Mouse (Mus musculus) G1E (cell line): Measurements from ENCODE around the gene Arnt. TPM values are rescaled to one million over a fixed set of nuclear protein-coding genes. Genes with fewer than 3 reads are reported as not detected.

Experiments used
- ATAC-seq: 2 replicates; pipeline ENCODE4 v1.8.0; 2016; ENCODE audit warnings: mild to moderate bottlenecking; ENCODE audit not compliant: insufficient number of reproducible peaks, poor library complexity, low FRiP score, severe bottlenecking; ENCODE audit errors: extremely low read depth
- DNase-seq: peaks from one replicate; pipeline ENCODE4 v3.0.0; 2012; ENCODE audit warnings: low spot score
- H3K27me3 ChIP-seq: 2 replicates; pipeline ENCODE4 v1.6.1; 2012; ENCODE audit warnings: mild to moderate bottlenecking, low read length, inconsistent platforms; ENCODE audit not compliant: insufficient read depth
- H3K36me3 ChIP-seq: replicated peaks from 2 replicates; pipeline ENCODE3; 2012; ENCODE audit warnings: mild to moderate bottlenecking, inconsistent platforms
- H3K4me1 ChIP-seq: 2 replicates; pipeline ENCODE4 v1.6.1; 2012; ENCODE audit warnings: low read depth, low read length, inconsistent platforms, mixed read lengths; ENCODE audit not compliant: insufficient read depth
- H3K4me3 ChIP-seq: 2 replicates; pipeline ENCODE4 v1.5.1; 2012; ENCODE audit warnings: low read depth, mild to moderate bottlenecking, inconsistent platforms, low read length, moderate library complexity, mixed read lengths
- H3K9me3 ChIP-seq: replicated peaks from 2 replicates; pipeline ENCODE4 v1.6.1; 2012; ENCODE audit warnings: inconsistent platforms
- CTCF ChIP-seq: IDR thresholded peaks from 2 replicates; pipeline ENCODE4 v1.5.1; 2012; ENCODE audit warnings: low read depth, low read length, inconsistent platforms, mixed read lengths
- GATA1 ChIP-seq: IDR thresholded peaks from 2 replicates; pipeline ENCODE4 v1.6.1; 2012; ENCODE audit warnings: borderline replicate concordance, low read length, inconsistent platforms, mixed read lengths
- GATA2 ChIP-seq: IDR thresholded peaks from 2 replicates; pipeline ENCODE4 v1.6.1; 2012; ENCODE audit warnings: low read depth, low read length, inconsistent platforms, borderline replicate concordance
- POLR2AphosphoS5 ChIP-seq: IDR thresholded peaks from 2 replicates; pipeline ENCODE4 v1.6.1; 2012; ENCODE audit warnings: low read depth, low read length, inconsistent platforms; ENCODE audit not compliant: insufficient replicate concordance
- TAL1 ChIP-seq: conservative IDR thresholded peaks from 2 replicates; pipeline ENCODE4 v1.6.1; 2012; ENCODE audit warnings: low read depth, low read length, inconsistent platforms, mixed read lengths
- polyA plus RNA-seq: library from polyadenylated mRNA; stranded (reverse); fragments of >175 nt; gene quantifications from 2 replicates; pipeline ENCODE4 v1.2.3, GENCODE M21; 2012
- total RNA-seq, 2 experiments: library from RNA; stranded (forward) in 1 of 2; stranded (reverse) in 1 of 2; fragments of 200-1000 nt in 1 of 2; fragments of >200 nt in 1 of 2; fragmentation: Nextera tagmentation in 1 of 2; gene quantifications; 2 replicates each; pipeline ENCODE4 v1.2.3; 2014 to 2017

The Arnt gene
- total and polyA plus RNA-seq, 3 experiments, result 41.6 to 164 (median 53.5) TPM

- TF ChIP-seq CTCF (no peak), GATA1 (no peak), GATA2 (no peak), TAL1 (no peak), POLR2AphosphoS5 (no peak)
- H3K36me3 ChIP-seq, result no peaks in the 10 kb centered on the region
- no peak for DNase-seq
- peaks cover 3% of the 10 kb centered on the region; the same call in 1 of the 2 replicates for H3K4me1 ChIP-seq
- no peak for ATAC-seq
- no peak overlapping the region for H3K4me3 ChIP-seq
- H3K9me3 ChIP-seq, result no peaks in the 10 kb centered on the region
- H3K27me3 ChIP-seq, result peaks cover 30% of the 10 kb centered on the region
These were observed 108.8 kb downstream of the Arnt start for GRCm38 (mm10) chr3:95542981-95543380.

Other genes starting within 250 kb of the Arnt start
- gene Gabpb2, start 216.5 kb upstream of the Arnt start, total RNA-seq (2014; fragmentation: Nextera tagmentation), result 62.8 and 72.3 TPM in 2 replicates
- gene Gabpb2, start 216.5 kb upstream of the Arnt start, total RNA-seq (2017), result 91.7 and 110 TPM in 2 replicates
- gene Gabpb2, start 216.5 kb upstream of the Arnt start, polyA plus RNA-seq, result 3.9 and 6.2 TPM in 2 replicates
- gene Cdc42se1, start 205.7 kb upstream of the Arnt start, total RNA-seq (2014; fragmentation: Nextera tagmentation), result 105 and 109 TPM in 2 replicates
- gene Cdc42se1, start 205.7 kb upstream of the Arnt start, total RNA-seq (2017), result 88.3 and 91.8 TPM in 2 replicates
- 128 and 150 TPM in 2 replicates for gene Cdc42se1, start 205.7 kb upstream of the Arnt start, polyA plus RNA-seq
- 7.7 and 8.1 TPM in 2 replicates for gene Mllt11, start 202.2 kb upstream of the Arnt start, total RNA-seq (2014; fragmentation: Nextera tagmentation)
- 8.3 and 10.4 TPM in 2 replicates for gene Mllt11, start 202.2 kb upstream of the Arnt start, total RNA-seq (2017)
- gene Mllt11, start 202.2 kb upstream of the Arnt start, polyA plus RNA-seq, result 3.3 and 4.1 TPM in 2 replicates
- gene Gm128, start 192.8 kb upstream of the Arnt start, total RNA-seq (2014; fragmentation: Nextera tagmentation), result 0.78 TPM in 1 of 2 replicates, not detected in the other
- 0.12 TPM in 1 of 2 replicates, not detected in the other for gene Gm128, start 192.8 kb upstream of the Arnt start, total RNA-seq (2017)
- gene Gm128, start 192.8 kb upstream of the Arnt start, polyA plus RNA-seq, result not detected in 2 replicates
- not detected in 2 replicates for gene Bnipl, start 183.2 kb upstream of the Arnt start, total RNA-seq (2014; fragmentation: Nextera tagmentation)
- gene Bnipl, start 183.2 kb upstream of the Arnt start, total RNA-seq (2017), result 0.35 TPM in 1 of 2 replicates, not detected in the other
- gene Bnipl, start 183.2 kb upstream of the Arnt start, polyA plus RNA-seq, result 0.03 and 0.12 TPM in 2 replicates
- 49.1 and 49.7 TPM in 2 replicates for gene Mindy1, start 153.0 kb upstream of the Arnt start, total RNA-seq (2014; fragmentation: Nextera tagmentation)
- 31.4 and 36.0 TPM in 2 replicates for gene Mindy1, start 153.0 kb upstream of the Arnt start, total RNA-seq (2017)
- 77.5 and 97.0 TPM in 2 replicates for gene Mindy1, start 153.0 kb upstream of the Arnt start, polyA plus RNA-seq
- gene Prune1, start 152.3 kb upstream of the Arnt start, total RNA-seq (2014; fragmentation: Nextera tagmentation), result 32.3 and 33.5 TPM in 2 replicates
- 14.7 and 15.1 TPM in 2 replicates for gene Prune1, start 152.3 kb upstream of the Arnt start, total RNA-seq (2017)
- gene Prune1, start 152.3 kb upstream of the Arnt start, polyA plus RNA-seq, result 3.8 and 4.8 TPM in 2 replicates
- 15.2 and 29.8 TPM in 2 replicates for gene Anxa9, start 127.2 kb upstream of the Arnt start, total RNA-seq (2014; fragmentation: Nextera tagmentation)
- 9.4 and 10.3 TPM in 2 replicates for gene Anxa9, start 127.2 kb upstream of the Arnt start, total RNA-seq (2017)
- gene Anxa9, start 127.2 kb upstream of the Arnt start, polyA plus RNA-seq, result 1.1 and 1.4 TPM in 2 replicates
- 284 and 285 TPM in 2 replicates for gene Cers2, start 119.6 kb upstream of the Arnt start, total RNA-seq (2014; fragmentation: Nextera tagmentation)
- gene Cers2, start 119.6 kb upstream of the Arnt start, total RNA-seq (2017), result 197 and 249 TPM in 2 replicates
- gene Cers2, start 119.6 kb upstream of the Arnt start, polyA plus RNA-seq, result 459 and 654 TPM in 2 replicates
- 157 and 159 TPM in 2 replicates for gene Setdb1, start 77.2 kb upstream of the Arnt start, total RNA-seq (2014; fragmentation: Nextera tagmentation)
- gene Setdb1, start 77.2 kb upstream of the Arnt start, total RNA-seq (2017), result 120 and 128 TPM in 2 replicates
- 66.1 and 72.8 TPM in 2 replicates for gene Setdb1, start 77.2 kb upstream of the Arnt start, polyA plus RNA-seq
- gene 4930558C23Rik, start 31.5 kb upstream of the Arnt start, total RNA-seq (2014; fragmentation: Nextera tagmentation), result not detected in 2 replicates
- not detected in 2 replicates for gene 4930558C23Rik, start 31.5 kb upstream of the Arnt start, total RNA-seq (2017)
- not detected in 2 replicates for gene 4930558C23Rik, start 31.5 kb upstream of the Arnt start, polyA plus RNA-seq
- not detected in 2 replicates for gene Ctsk, start 64.9 kb downstream of the Arnt start, total RNA-seq (2014; fragmentation: Nextera tagmentation)
- gene Ctsk, start 64.9 kb downstream of the Arnt start, total RNA-seq (2017), result 0.16 and 0.17 TPM in 2 replicates
- not detected in 2 replicates for gene Ctsk, start 64.9 kb downstream of the Arnt start, polyA plus RNA-seq
- not detected in 2 replicates for gene Ctss, start 92.4 kb downstream of the Arnt start, total RNA-seq (2014; fragmentation: Nextera tagmentation)
- gene Ctss, start 92.4 kb downstream of the Arnt start, total RNA-seq (2017), result 0.41 and 0.66 TPM in 2 replicates
- gene Ctss, start 92.4 kb downstream of the Arnt start, polyA plus RNA-seq, result not detected in 2 replicates
- gene Hormad1, start 125.3 kb downstream of the Arnt start, total RNA-seq (2014; fragmentation: Nextera tagmentation), result not detected in 2 replicates
- 0.11 TPM in 1 of 2 replicates, not detected in the other for gene Hormad1, start 125.3 kb downstream of the Arnt start, total RNA-seq (2017)
- not detected in 2 replicates for gene Hormad1, start 125.3 kb downstream of the Arnt start, polyA plus RNA-seq
- 115 and 117 TPM in 2 replicates for gene Golph3l, start 154.5 kb downstream of the Arnt start, total RNA-seq (2014; fragmentation: Nextera tagmentation)
- gene Golph3l, start 154.5 kb downstream of the Arnt start, total RNA-seq (2017), result 72.1 and 79.0 TPM in 2 replicates
- gene Golph3l, start 154.5 kb downstream of the Arnt start, polyA plus RNA-seq, result 2.3 and 2.4 TPM in 2 replicates
- 99.9 and 104 TPM in 2 replicates for gene Ensa, start 190.6 kb downstream of the Arnt start, total RNA-seq (2014; fragmentation: Nextera tagmentation)
- 109 and 133 TPM in 2 replicates for gene Ensa, start 190.6 kb downstream of the Arnt start, total RNA-seq (2017)
- gene Ensa, start 190.6 kb downstream of the Arnt start, polyA plus RNA-seq, result 19.2 and 20.4 TPM in 2 replicates
- 296 and 335 TPM in 2 replicates for gene Mcl1, start 224.4 kb downstream of the Arnt start, total RNA-seq (2014; fragmentation: Nextera tagmentation)
- gene Mcl1, start 224.4 kb downstream of the Arnt start, total RNA-seq (2017), result 263 and 280 TPM in 2 replicates
- gene Mcl1, start 224.4 kb downstream of the Arnt start, polyA plus RNA-seq, result 264 and 420 TPM in 2 replicates